Mouse (Mus musculus) cerebellum, postnatal 14 days (tissue): Measurements from ENCODE around the gene Pfpl.
A peak's percentile ranks its signal among the peaks of the same experiment; 100 is the strongest.

Experiments used
- DNase-seq, 2 experiments: peaks; one replicate each; pipeline ENCODE4 v3.0.0; 2021; ENCODE audit warnings: mixed read lengths in 2 of 2

Pfpl gene

DNA sequence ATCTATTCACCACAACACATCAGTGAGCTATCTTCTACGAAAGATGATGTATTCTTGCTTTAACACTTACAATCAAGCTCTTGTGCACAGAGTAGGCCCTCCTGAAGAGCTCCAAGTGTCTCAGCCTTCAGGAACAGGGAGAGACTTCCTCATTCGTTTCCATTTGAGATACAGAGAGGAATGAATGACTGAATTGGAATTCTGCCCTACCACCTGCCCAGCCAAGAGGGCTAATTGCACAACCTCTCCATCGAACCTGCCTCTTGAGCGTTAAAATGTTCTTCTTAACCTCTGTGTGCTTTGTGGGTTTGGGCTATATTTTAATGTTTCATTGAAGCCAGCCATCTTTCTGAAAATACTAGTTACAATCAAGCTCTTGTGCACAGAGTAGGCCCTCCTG, 37.0 kb downstream of the Pfpl start:
- DNase-seq = no peak

- DNase-seq = no peak
Measured at GRCm38 (mm10) chr19:12465530-12466144, 37.9 kb downstream of the Pfpl start.

- peak; percentile 62 to 66 for DNase-seq
Measured at GRCm38 (mm10) chr19:12466204-12466603, 38.5 kb downstream of the Pfpl start.

DNA sequence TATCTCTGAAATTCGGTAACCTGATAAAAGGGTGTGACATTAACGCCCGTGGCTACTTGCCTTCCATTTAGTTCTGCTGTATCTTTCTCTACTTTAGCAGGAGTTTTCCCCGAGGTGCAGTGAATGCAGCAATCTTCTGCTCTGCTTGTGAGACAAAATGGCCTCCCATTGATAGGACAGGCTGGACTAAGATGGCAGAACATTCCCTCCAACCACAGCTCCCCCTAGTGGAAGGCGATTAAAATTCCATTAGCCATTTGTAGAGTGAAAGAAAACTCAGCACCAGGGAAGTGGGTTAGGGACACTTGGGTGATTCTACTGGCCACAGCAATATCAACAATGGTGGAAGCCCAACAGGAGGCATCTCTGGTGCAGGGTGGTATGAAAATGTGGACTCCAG, 39.7 kb downstream of the Pfpl start:
- DNase-seq = peak; percentile 41 to 70

GRCm38 (mm10) chr19:12471866-12472265, 44.2 kb downstream of the Pfpl start:
- DNase-seq = no peak

DNA sequence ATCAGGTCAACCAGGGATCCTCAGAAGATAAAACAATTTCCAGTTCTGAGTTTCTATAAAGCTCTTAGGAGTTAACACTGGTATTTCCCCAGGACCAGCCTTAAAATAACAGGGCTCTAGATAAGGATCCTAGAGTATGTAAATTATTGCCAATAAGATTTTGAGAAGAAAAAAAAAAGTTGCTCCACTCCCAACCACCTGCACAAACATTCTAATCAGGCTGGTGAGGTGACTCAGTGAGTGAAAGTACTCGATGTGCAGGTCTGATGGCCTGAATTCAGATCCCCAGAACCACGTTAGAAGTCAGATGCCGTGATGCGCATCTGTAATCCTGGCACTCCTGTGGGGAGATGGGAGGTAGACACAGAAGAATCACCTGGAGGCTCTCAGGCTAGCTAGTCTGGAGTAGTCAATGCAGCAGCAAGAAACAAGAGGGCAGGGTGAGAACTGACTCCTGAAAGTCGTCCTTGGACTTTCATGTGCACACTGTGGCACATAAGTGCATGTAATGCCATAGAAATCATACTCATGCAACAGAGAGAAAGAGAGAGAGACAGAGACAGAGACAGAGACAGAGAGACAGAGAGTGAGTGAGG, 44.8 kb downstream of the Pfpl start:
- no peak for DNase-seq

GRCm38 (mm10) chr19:12473201-12473641, 45.5 kb downstream of the Pfpl start:
- no peak for DNase-seq

DNA sequence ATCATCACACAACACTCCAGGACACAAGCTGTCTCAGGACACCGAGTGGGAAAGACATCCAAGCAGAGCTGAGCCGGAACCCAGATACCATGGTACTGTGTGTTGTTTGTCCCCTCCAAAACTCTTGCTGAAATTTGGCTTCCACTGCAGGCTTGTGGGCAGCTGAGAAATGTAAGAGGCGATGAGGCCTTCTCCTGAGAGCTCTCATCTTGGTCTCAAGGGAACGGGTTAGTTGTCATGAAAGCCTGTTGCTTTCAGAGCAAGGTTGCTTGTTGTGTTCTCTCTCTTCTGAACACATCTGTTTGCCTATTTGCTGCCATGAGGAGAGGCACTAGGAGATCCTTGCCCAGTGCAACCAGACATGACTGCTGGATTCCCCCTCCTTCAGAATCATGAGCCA, 46.2 kb downstream of the Pfpl start:
- no peak for DNase-seq

DNA sequence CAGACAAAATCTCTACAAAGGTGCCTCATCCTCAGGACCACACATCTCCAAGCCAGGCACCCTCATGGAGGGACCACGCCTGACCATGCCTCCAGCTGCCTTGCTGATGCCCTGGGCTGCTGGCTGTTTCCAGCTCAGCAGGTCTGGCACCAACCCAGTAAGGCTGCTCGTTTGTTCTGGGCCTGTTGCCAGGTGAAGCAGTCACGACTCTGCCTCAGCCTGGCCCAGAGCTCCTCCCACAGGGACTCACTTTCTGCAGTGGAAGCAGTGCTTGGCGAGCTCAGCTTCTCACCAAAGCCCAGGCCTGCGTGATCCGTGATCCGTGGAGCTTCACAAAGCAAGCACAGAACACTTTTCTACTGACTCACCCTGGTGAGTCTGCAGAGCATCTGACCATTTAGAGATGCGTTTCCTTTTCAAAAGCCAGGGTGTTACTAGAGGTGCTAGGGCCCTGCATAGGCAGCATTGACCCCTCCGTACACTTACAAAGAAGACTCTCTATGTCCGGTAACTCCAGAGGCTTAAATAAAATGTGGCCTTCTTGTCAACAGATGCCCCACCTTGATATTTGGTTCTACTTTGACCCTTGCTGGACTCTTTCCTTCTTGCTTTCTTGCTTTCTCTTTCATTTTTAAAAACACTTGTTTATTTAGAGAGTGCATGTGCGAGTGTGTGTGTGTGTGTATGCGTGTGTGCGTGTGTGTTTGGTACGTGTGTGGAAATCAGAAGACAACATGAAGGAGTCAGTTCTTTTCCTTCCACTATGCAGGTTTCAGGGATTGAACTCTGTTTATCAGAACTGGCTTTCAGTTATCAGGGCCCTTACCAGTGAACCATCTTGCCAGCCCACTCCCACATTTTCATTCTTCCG, 47.9 kb downstream of the Pfpl start:
- peak; percentile 84 to 91 for DNase-seq

DNA sequence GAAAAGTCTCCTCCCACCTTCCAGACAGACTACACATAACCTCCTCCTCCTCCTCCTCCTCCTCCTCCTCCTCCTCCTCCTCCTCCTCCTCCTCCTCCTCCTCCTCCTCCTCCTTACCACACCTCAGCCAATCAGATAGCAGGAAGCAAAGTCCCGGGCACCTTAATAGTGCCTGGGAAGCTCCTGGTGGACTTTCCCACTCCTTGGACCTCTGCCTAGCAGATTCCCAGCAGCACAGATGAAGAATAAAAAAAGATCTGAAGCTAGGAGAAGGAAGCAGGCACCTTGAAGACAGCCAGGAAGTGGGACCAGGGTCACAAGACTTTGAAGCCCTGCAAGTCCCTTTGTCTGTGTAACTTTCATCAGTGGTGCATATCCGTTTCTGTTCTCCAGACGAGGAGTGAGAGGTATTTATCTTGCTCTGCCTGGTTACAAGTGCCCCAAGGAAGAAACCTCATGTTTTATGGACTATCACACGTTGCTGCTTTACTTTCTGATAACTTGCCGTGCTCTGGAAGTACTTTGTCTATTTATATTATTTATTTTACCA, 49.1 kb downstream of the Pfpl start:
- DNase-seq = no peak

GRCm38 (mm10) chr19:12478369-12478768, 50.7 kb downstream of the Pfpl start:
- DNase-seq = no peak
